Mouse (Mus musculus) spleen, adult 2 months (tissue): ENCODE measurements around the gene Hexim2.

Source experiments
- CTCF ChIP-seq: fragments of 200-500 bp; IDR thresholded peaks from 2 replicates; pipeline ENCODE4 v1.5.1; 2011; ENCODE audit warnings: mild to moderate bottlenecking, inconsistent platforms; ENCODE audit not compliant: insufficient read depth, insufficient read length, insufficient replicate concordance; ENCODE audit errors: extremely low read depth
- POLR2A ChIP-seq: fragments of 200-500 bp; IDR thresholded peaks from 2 replicates; pipeline ENCODE4 v1.6.1; 2011; ENCODE audit warnings: low read depth, low read length, inconsistent platforms

DNA sequence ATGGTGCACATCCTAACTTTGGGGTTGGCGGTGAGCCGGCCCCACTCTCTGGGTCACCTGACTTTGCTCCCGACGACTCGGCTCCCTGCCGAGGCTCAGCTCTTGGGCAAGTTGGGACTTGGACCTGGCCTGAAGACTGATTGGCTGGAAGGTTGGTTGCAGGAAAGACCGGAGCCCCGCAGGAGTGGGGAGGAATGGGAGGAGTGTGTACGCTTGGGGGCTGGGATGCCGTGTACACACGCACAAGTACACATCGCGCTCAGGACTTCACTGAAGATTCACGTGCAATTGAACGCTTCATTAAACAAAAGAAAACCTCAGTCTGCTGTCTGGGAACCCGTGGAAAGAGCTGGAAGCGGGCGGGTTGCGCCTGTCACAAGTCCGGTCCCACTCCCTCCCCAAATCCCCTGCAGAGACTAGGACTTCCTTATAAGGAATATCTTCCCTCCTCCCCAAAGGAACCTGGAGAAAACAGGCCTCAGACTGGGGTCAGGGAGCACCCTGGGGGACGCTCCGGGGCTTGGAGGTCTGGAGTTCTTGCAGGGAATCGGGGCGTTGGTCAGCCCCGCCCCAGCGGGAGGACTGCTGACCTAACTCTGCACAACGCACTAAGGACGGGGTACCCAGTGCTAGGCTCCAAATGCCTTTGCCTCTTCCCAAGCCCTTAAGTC is 20.2 kb upstream of the Hexim2 start:
- TF ChIP-seq POLR2A (no peak), CTCF (no peak)
